Mouse (Mus musculus) megakaryocyte, embryonic 14.5 days (primary cell): Measurements from ENCODE around the gene Afap1l2.

Source experiments
- FLI1 ChIP-seq: IDR thresholded peaks from 2 replicates; pipeline ENCODE4 v1.6.1; 2012; ENCODE audit warnings: low read length, inconsistent platforms, mixed read lengths
- GATA1 ChIP-seq: IDR thresholded peaks from 3 replicates; pipeline ENCODE4 v1.6.1; 2012; ENCODE audit warnings: mixed read lengths, low read length, inconsistent platforms, borderline replicate concordance

DNA sequence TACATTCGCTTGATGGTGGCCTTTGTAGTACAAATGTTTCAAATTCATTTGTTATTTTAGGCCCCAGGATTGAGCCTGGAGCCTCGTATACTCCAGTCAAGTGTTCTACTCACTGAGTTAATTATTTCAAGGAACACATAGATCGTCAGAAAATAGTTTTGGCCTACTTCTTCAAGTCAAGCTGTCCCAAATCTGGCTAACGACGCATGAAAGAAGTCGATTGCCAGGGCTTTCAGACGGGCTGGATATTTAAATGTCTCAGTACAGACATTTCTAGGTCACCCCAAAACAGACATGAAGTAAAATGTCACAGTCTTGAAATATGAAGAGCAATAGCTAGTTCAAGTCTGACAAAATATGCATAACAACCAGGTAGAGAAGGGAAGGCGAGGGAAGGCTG lies 44.9 kb upstream of the Afap1l2 start:
- TF ChIP-seq FLI1 (no peak), GATA1 (no peak)
